Mouse (Mus musculus): ENCODE results near the gene Col6a1. TPM values are rescaled to one million over a fixed set of nuclear protein-coding genes. Genes with fewer than 3 reads are reported as not detected.

Gene Col6a1
- polyA plus RNA-seq, 1 experiment from 2014 or later = 55.5 TPM

Other genes starting within 250 kb of the Col6a1 start
- gene Lss, start 194.6 kb downstream of the Col6a1 start, polyA plus RNA-seq (2015; fragmentation: Nextera tagmentation; extraction: Ambion mirVana) = 9.5 and 10.7 TPM in 2 replicates
- not detected in 2 replicates for gene Spatc1l, start 163.9 kb downstream of the Col6a1 start, polyA plus RNA-seq (2015; fragmentation: Nextera tagmentation; extraction: Ambion mirVana)
- 3.0 and 3.6 TPM in 2 replicates for gene Ftcd, start 150.5 kb downstream of the Col6a1 start, polyA plus RNA-seq (2015; fragmentation: Nextera tagmentation; extraction: Ambion mirVana)
- 47.1 and 51.6 TPM in 2 replicates for gene Col6a2, start 102.5 kb downstream of the Col6a1 start, polyA plus RNA-seq (2015; fragmentation: Nextera tagmentation; extraction: Ambion mirVana)
- gene Pcbp3, start 235.7 kb upstream of the Col6a1 start, polyA plus RNA-seq (2015; fragmentation: Nextera tagmentation; extraction: Ambion mirVana) = 11.6 and 11.8 TPM in 2 replicates